Mouse (Mus musculus): ENCODE data around the gene Cryzl1.
A peak's percentile ranks its signal among the peaks of the same experiment; 100 is the strongest.

Cryzl1 gene

DNA sequence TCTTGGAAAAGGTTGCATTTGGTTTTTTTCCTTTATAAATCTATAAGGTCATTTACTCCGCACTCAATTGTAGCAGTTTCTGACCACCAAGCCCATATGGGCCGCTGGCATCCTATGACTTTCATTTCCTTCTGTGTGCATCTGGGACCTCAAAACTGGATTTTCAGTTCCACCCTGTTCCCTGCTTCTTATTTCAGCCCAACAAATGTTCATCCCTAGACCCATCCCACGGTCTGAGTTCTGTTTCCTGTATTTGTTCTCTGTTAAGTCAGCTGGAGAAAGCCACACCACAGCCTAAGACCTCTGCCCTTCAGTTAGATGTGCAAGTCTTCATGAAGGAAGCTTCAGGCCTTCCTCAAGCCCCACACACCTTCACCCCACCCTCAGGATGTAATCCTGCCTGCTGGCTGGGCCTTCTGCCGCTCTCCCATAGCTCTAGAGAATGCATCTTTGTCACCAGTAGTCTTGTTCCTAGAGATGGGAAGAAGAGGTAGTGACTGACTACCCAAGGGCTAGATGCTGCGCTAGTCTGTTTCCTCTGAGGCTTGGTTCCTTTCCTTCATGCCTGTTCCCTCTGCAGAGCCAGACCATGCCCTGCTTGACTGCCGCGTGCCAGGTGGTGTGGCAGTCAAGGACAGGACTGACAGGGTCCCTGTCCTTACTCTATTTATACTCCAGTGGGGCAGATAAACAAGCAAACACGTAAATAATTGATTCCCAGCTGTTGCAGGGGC, 11.6 kb upstream of the Cryzl1 start:
- no peak for DNase-seq (ENCODE audit: low read depth, low spot score)

GRCm38 (mm10) chr16:91738505-91738904, 9.7 kb upstream of the Cryzl1 start:
- DNase-seq (ENCODE audit: low read depth, low spot score): no peak

DNA sequence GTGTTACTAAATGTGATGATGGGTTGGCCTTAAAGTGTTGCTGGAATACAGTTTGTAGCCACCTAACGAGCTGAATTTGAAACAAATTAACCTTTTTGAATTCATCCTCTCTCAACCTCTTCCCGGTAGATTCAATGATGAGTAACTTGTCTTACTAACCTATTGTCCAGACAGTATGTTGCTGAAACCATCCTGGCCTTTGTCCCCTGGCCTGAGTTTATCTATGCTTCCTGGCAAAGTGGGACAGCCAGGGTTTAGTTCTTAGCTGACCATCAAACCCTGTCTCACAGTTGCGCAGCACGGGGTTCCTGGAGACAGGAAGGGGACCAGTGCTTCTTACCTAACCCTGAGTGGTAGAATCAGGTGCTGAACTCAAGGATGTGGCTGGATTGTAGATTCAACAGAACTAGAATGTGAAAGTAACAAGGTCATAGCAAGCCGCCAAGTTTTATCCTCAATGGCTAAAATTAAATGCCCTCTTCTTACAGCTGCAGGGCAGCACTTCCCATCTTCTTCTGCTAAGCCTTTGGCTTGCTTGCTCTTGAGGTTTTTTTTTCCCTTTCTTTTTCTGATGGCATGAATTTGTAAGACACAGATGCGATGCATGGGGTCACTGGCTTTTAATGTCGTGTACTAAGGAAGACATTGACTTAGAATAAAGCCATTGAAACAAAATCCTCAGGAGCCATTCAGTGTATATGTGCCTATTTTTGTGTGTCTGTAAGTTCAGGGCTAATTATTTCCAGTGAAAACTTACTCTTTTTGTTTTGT, 7.5 kb upstream of the Cryzl1 start:
- peak; percentile 52 for DNase-seq (ENCODE audit: low read depth, low spot score)

DNA sequence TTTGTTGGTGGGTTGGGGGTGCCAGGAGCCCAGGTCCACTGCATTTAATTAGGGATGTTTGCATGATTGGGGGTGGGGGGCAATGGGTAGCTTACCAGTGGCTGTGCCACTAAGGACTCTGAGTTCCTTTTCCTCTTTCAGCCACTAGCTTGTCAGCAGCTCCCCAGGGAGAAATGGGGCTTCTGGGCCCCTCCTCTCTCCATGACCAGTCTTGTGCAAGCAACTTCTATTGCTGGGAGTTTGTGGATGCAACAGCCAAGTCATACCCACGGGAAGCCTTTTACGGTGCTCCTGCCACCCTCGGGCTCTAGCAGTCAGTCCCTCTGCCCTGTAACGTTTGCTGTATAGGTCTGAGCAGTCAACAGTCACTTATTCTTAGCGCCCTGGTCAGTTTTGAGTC, 6.0 kb upstream of the Cryzl1 start:
- DNase-seq (ENCODE audit: low read depth, low spot score): no peak

DNA sequence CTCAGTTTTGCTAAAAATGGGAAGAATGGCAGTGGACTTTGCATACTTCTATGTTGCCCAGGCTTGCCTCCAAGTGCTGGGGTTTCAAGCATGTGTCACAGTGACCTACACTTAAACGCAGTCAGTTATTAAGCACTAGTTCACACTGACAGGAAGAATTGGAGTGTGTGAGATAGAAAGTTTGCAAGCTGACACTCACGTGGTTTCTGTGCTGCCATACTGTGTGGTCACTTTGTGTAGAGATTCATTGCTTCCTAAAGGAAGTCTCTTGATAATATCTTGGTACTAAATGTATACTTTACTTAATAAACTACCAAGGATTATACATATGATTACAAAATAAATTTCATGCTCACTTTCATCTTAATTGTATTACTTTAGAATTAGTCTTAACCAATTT, 4.0 kb upstream of the Cryzl1 start:
- DNase-seq (ENCODE audit: low read depth, low spot score): no peak

GRCm38 (mm10) chr16:91730446-91730845, 1.7 kb upstream of the Cryzl1 start:
- DNase-seq (ENCODE audit: low read depth, low spot score): no peak

GRCm38 (mm10) chr16:91729821-91730441, 1.2 kb upstream of the Cryzl1 start:
- DNase-seq (ENCODE audit: low read depth, low spot score): no peak

- peak; percentile 98 for DNase-seq (ENCODE audit: low read depth, low spot score)
These were observed 299 bp upstream of the Cryzl1 start, which contains the start of gene Itsn1 for GRCm38 (mm10) chr16:91729066-91729482. Gene Itsn1 (plus strand): TSS chr16:91729281.

DNA sequence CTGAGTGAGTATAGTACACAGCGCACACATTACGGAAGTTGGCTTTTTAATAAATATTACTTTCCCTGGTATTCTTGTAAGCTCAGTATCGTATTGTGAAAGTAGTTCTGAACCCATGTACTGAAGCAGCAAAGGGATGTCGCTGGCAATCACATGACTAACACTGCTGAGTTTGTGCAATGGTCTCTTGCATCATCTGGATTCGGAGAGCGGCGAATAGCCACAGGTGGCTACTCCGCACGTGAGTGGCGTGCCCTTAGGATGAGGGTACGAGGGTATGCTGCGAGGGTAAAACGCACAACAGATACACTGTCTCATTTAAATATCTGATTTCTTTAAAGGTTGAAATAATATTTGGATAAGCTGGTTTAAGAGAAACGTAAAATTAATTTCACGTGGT, 1.3 kb downstream of the Cryzl1 start:
- peak; percentile 34 for DNase-seq (ENCODE audit: low read depth, low spot score)

DNA sequence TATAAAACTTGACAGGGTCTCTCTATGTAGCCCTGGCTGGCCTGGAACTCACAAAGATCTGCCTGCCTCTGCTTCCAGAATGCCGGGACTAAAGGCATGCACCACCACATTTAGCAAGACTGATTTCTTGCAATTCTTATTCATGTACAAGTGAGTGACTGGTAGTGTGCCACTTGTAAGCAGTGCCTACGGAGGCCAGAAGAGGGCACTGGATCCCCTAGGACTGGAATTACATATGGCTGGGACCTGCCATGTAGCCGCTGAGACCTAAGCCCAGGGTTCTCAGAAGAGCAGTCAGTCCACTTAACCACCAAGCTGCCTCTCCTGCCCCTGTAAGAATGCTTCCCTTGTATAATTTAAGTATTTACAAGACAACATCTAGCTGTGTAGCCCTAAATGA, 4.5 kb downstream of the Cryzl1 start:
- DNase-seq (ENCODE audit: low read depth, low spot score): peak; percentile 82

DNA sequence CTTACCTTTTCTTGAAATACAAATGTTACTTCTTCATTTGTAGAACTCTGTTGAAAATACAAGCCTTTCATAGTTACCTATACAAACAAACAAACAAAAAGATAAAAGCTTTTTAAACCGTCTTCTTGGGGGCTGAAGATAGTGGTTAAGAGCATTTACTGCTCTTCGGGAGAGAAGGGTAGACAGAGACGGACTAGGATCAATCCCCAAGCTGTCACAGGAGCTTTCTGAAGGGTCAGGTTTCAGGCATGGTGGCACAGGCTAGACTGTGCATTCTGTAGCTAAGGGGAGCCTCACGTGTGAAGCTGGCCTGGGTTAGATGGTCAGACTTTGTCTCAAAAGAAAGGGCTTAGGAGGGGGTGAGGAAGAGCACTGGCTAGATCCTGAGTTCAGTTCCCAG, 11.4 kb downstream of the Cryzl1 start:
- DNase-seq (ENCODE audit: low read depth, low spot score): no peak

DNA sequence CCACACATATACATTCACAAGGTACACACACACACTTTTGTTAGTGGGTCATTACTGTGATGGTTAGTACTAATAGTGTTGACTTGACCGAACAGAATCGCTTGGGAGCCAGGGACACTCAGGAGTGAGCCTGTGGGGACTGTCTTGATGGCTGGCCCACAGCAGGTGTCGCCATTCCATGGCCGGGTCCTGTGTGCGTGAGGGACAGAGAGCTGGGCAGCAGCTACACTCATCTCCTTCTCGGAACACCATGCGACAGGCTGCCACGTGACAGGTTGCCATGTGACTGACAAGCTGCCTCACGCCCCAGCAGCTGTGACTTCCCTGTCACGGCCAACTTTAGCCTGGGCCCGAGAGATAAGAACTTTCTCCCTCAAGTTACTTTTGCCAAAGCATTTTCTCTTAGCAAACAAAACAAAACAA, 11.8 kb downstream of the Cryzl1 start:
- no peak for DNase-seq (ENCODE audit: low read depth, low spot score)

DNA sequence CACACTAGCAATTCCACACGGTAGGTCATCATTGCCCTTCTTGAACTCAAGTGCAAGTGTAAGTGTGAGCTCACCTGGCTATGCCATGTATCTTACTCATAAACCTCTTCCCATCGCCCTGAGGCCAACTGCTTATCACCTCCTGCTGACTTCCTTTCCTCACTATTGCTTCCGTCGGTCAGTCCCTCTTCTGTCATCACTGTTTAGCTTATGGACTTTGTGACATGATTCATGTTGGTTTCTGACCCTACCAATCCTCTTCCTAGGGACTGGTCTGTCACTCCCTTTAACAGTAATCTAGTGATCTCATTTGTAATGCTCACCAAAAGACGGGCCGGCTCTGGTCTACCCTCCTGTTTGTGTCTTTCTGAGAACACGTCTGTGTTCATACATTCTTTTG, 18.5 kb downstream of the Cryzl1 start:
- DNase-seq (ENCODE audit: low read depth, low spot score): no peak

DNA sequence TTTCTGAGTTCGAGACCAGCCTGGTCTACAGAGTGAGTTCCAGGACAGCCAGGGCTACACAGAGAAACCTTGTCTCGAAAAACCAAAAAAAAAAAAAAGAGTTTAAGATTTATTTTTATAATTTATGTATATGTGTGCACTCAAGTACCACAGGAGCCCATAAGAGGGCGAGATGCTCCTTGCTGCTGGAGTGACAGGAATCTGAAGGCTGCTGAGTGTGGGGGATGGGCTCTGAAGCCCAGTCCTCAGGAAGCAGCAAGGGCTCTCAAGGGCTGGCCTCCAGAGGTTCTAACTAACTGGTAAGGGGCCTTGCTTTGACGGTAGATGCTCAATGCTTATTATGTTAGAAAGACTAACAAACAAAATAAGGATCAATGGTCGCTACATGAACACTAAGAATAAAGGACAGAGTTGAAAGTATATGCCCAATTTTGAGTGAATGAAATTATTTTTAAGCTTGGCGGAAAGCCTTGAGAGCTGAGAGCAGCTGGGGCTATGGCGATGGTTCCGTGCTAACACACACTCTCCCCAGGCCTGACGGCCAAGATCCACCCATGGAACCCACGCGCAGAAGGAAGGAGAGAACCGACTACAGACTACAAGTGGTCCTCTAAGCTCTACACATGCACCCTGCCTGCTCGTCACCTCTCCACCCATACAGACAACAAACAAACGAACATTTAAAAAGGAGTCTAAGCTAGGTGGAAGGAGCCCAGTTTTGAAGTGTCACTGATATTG, 24.0 kb downstream of the Cryzl1 start:
- DNase-seq (ENCODE audit: low read depth, low spot score): peak; percentile 30

GRCm38 (mm10) chr16:91702771-91703188, 26.0 kb downstream of the Cryzl1 start:
- no peak for DNase-seq (ENCODE audit: low read depth, low spot score)

GRCm38 (mm10) chr16:91701908-91702307, 26.9 kb downstream of the Cryzl1 start:
- no peak for DNase-seq (ENCODE audit: low read depth, low spot score)

DNA sequence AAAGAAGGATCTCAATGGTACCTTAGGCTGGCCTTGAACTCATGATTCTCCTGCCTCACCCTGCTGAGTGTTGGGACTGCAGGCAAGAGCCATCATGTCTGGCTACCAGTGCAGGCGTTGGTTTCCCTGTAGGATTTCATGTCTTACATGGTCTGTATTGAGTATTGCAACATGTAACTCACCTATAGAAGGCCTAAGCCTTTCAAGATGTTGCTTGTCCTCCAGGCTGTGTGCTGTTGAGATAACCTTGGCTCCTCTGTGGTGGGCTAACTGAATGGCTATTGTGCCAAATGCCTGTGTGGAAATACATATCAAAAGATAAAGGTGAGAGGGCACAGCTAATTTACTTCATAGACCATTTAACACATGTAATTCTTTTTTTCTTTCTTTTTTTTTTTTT, 29.8 kb downstream of the Cryzl1 start:
- DNase-seq (ENCODE audit: low read depth, low spot score): no peak

GRCm38 (mm10) chr16:91695108-91695755, 33.5 kb downstream of the Cryzl1 start:
- no peak for DNase-seq (ENCODE audit: low read depth, low spot score)

DNA sequence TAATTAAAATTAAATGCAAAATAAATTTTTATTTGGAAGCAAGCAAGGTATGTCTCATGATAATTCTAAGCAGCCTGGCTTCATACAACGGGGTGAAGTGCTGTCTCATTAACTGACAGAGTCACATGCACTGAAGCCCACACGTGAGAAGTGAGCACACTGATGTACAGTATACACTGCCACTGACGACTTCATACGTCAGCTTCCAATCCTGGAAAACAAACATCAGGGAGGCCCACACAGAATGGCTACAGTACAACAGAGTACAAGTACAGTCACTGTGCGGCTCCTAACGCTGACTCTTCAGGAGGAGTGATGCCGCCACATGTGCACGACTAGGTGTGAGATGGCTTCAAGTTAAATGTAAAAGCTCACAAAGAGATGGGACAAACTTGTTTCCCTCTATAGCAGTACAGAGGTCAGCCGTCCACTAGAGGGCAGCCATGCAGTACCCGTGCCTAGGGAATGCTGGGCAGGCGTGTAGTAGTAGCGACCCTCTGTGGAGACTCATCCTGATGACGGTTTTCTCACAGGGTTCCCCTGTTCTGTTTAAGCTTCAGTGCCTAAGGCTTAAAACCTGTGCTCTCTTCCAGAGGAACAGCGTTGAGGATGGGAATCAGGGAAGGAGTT, 34.2 kb downstream of the Cryzl1 start:
- peak; percentile 90 for DNase-seq (ENCODE audit: low read depth, low spot score)

GRCm38 (mm10) chr16:91689791-91690190, 39.0 kb downstream of the Cryzl1 start:
- DNase-seq (ENCODE audit: low read depth, low spot score): no peak
